Mouse (Mus musculus) intestine, embryonic 15.5 days (tissue): Measurements from ENCODE around the gene Nudt16l1. TPM values are rescaled to one million over a fixed set of nuclear protein-coding genes. Genes with fewer than 3 reads are reported as not detected.

ENCODE experiments used
- ATAC-seq: fragments of 200-750 bp; cut with Nextera tagmentation; 2 replicates; pipeline ENCODE4 v1.8.0; 2017; ENCODE audit warnings: moderate TSS enrichment, moderate library complexity
- H3K27ac ChIP-seq: fragments of 300-500 bp; sonication (generic); 2 replicates; pipeline ENCODE4 v1.5.1; 2015; ENCODE audit warnings: mild to moderate bottlenecking, inconsistent platforms
- H3K27me3 ChIP-seq: fragments of 300-500 bp; sonication (generic); replicated peaks from 2 replicates; pipeline ENCODE4 v1.6.1; 2015; ENCODE audit warnings: inconsistent platforms
- H3K36me3 ChIP-seq: fragments of 300-500 bp; sonication (generic); 2 replicates; pipeline ENCODE4 v1.6.1; 2015; ENCODE audit warnings: inconsistent platforms
- H3K4me1 ChIP-seq: fragments of 300-500 bp; sonication (generic); replicated peaks from 2 replicates; pipeline ENCODE4 v1.6.1; 2015; ENCODE audit warnings: inconsistent platforms
- H3K4me2 ChIP-seq: fragments of 300-500 bp; sonication (generic); replicated peaks from 2 replicates; pipeline ENCODE4 v1.6.1; 2015; ENCODE audit warnings: mild to moderate bottlenecking, inconsistent platforms
- H3K4me3 ChIP-seq: fragments of 300-500 bp; sonication (generic); replicated peaks from 2 replicates; pipeline ENCODE4 v1.5.1; 2015; ENCODE audit warnings: inconsistent platforms
- H3K9ac ChIP-seq: fragments of 300-500 bp; sonication (generic); 2 replicates; pipeline ENCODE4 v1.6.1; 2015; ENCODE audit warnings: inconsistent platforms
- H3K9me3 ChIP-seq: fragments of 300-500 bp; sonication (generic); 2 replicates; pipeline ENCODE4 v1.6.1; 2016; ENCODE audit warnings: inconsistent platforms
- whole genome bisulfite sequencing: fragments of 180-500 bp; shearing (Covaris S2); methylation state at CpG from one replicate; pipeline ENCODE4 v1.1.7; 2015; 5-methylcytosine and 5-hydroxymethylcytosine counted together
- polyA plus RNA-seq: library from polyadenylated mRNA; unstranded; fragments of >200 nt; fragmentation: Nextera tagmentation; extraction: Ambion mirVana; gene quantifications from 2 replicates; pipeline ENCODE4 v1.2.1, GENCODE M21; 2015

Nudt16l1 gene
- polyA plus RNA-seq, 1 experiment from 2014 or later: 128 TPM

- Histone ChIP-seq H3K4me1 (no peaks in the 10 kb centered on the region), H3K36me3 (peaks cover 30% of the 10 kb centered on the region; the same call in 1 of the 2 replicates), H3K27ac (no peak overlapping the region), H3K9ac (no peak overlapping the region), H3K4me2 (no peak overlapping the region), H3K27me3 (no peaks in the 10 kb centered on the region), H3K9me3 (no peaks in the 10 kb centered on the region), H3K4me3 (no peak overlapping the region)
- no peak for ATAC-seq
- 87% methylated on average over 6 of the region's 6 CpGs for WGBS
Measured at GRCm38 (mm10) chr16:4922481-4922880, 16.1 kb upstream of the Nudt16l1 start.

GRCm38 (mm10) chr16:4923996-4924395 lies 14.6 kb upstream of the Nudt16l1 start:
- Histone ChIP-seq H3K4me1 (no peaks in the 10 kb centered on the region), H3K27me3 (no peaks in the 10 kb centered on the region), H3K4me2 (no peak overlapping the region), H3K9me3 (no peaks in the 10 kb centered on the region), H3K4me3 (no peak overlapping the region), H3K27ac (no peak overlapping the region), H3K36me3 (peaks cover 39% of the 10 kb centered on the region; the same call in 1 of the 2 replicates), H3K9ac (no peak overlapping the region)
- 90% methylated on average over 5 of the region's 5 CpGs for WGBS
- no peak for ATAC-seq

GRCm38 (mm10) chr16:4927967-4928366 lies 10.6 kb upstream of the Nudt16l1 start:
- WGBS: 86% methylated on average over 7 of the region's 7 CpGs
- H3K4me1 ChIP-seq: peaks cover 8% of the 10 kb centered on the region; the same call in 1 of the 2 replicates

GRCm38 (mm10) chr16:4928474-4928873 lies 10.1 kb upstream of the Nudt16l1 start:
- Histone ChIP-seq H3K36me3 (peaks cover 62% of the 10 kb centered on the region), H3K4me3 (no peak overlapping the region), H3K4me1 (peaks cover 9% of the 10 kb centered on the region; the same call in 1 of the 2 replicates), H3K4me2 (no peak overlapping the region), H3K27ac (no peak overlapping the region), H3K27me3 (no peaks in the 10 kb centered on the region), H3K9ac (no peak overlapping the region), H3K9me3 (no peaks in the 10 kb centered on the region)
- no peak for ATAC-seq
- WGBS: 73% methylated on average over 2 of the region's 2 CpGs

More at GRCm38 (mm10) chr16:4927967-4928366, 10.6 kb upstream of the Nudt16l1 start:
- H3K27me3 ChIP-seq: no peaks in the 10 kb centered on the region
- H3K4me3 ChIP-seq: no peak overlapping the region
- no peaks in the 10 kb centered on the region for H3K9me3 ChIP-seq
- H3K4me2 ChIP-seq: no peak overlapping the region
- no peak overlapping the region for H3K27ac ChIP-seq
- H3K9ac ChIP-seq: no peak overlapping the region
- peaks cover 58% of the 10 kb centered on the region for H3K36me3 ChIP-seq
- no peak for ATAC-seq

GRCm38 (mm10) chr16:4932429-4932828 lies 6.1 kb upstream of the Nudt16l1 start:
- Histone ChIP-seq H3K27ac (0 out of 2 replicates have a peak overlapping the region, but pooled peaks have one; percentile 7), H3K27me3 (no peaks in the 10 kb centered on the region), H3K4me2 (peak overlapping the region; percentile 30; the same call in 1 of the 2 replicates), H3K9me3 (no peaks in the 10 kb centered on the region), H3K9ac (no peak overlapping the region), H3K36me3 (peaks cover 58% of the 10 kb centered on the region), H3K4me3 (no peak overlapping the region), H3K4me1 (peaks cover 9% of the 10 kb centered on the region; the same call in 1 of the 2 replicates)
- WGBS: 67% methylated on average over 3 of the region's 3 CpGs
- peak; percentile 85 for ATAC-seq

GRCm38 (mm10) chr16:4935430-4935829 lies 3.1 kb upstream of the Nudt16l1 start:
- no peaks in the 10 kb centered on the region for H3K9me3 ChIP-seq
- no peak overlapping the region for H3K4me2 ChIP-seq
- no peaks in the 10 kb centered on the region for H3K27me3 ChIP-seq
- peaks cover 43% of the 10 kb centered on the region for H3K36me3 ChIP-seq
- no peak for ATAC-seq
- H3K4me3 ChIP-seq: no peak overlapping the region
- 0 out of 2 replicates have a peak overlapping the region, but pooled peaks have one; percentile 9 for H3K27ac ChIP-seq
- peaks cover 18% of the 10 kb centered on the region for H3K4me1 ChIP-seq
- 97% methylated on average over 31 of the region's 31 CpGs for WGBS
- no peak overlapping the region for H3K9ac ChIP-seq

GRCm38 (mm10) chr16:4935931-4936703 lies 2.4 kb upstream of the Nudt16l1 start:
- Histone ChIP-seq H3K9me3 (no peaks in the 10 kb centered on the region), H3K9ac (no peak overlapping the region), H3K36me3 (peaks cover 37% of the 10 kb centered on the region), H3K27ac (0 out of 2 replicates have a peak overlapping the region, but pooled peaks have one; percentile 9), H3K4me1 (peaks cover 19% of the 10 kb centered on the region), H3K4me2 (no peak overlapping the region), H3K27me3 (no peaks in the 10 kb centered on the region), H3K4me3 (no peak overlapping the region)
- 85% methylated on average over 10 of the region's 10 CpGs for WGBS
- ATAC-seq: no peak

- Histone ChIP-seq H3K9ac (no peak overlapping the region), H3K27ac (no peak overlapping the region), H3K27me3 (no peaks in the 10 kb centered on the region), H3K9me3 (no peaks in the 10 kb centered on the region), H3K36me3 (peaks cover 42% of the 10 kb centered on the region), H3K4me2 (no peak overlapping the region), H3K4me1 (peaks cover 13% of the 10 kb centered on the region), H3K4me3 (no peak overlapping the region)
- no peak for ATAC-seq
- WGBS: 91% methylated on average over 8 of the region's 8 CpGs
Measured at GRCm38 (mm10) chr16:4937351-4938190, 990 bp upstream of the Nudt16l1 start.

- under 1% methylated on average over 28 of the region's 28 CpGs for WGBS
- peaks cover 10% of the 10 kb centered on the region for H3K4me1 ChIP-seq
- peaks cover 46% of the 10 kb centered on the region for H3K36me3 ChIP-seq
Measured at GRCm38 (mm10) chr16:4938989-4939388, 428 bp downstream of the Nudt16l1 start.

GRCm38 (mm10) chr16:4939412-4939811 lies 851 bp downstream of the Nudt16l1 start:
- Histone ChIP-seq H3K4me3 (peak overlapping the region; percentile 90), H3K27ac (peak overlapping the region; percentile 86), H3K27me3 (no peaks in the 10 kb centered on the region), H3K9ac (peak overlapping the region; percentile 88), H3K4me2 (peak overlapping the region; percentile 89), H3K36me3 (peaks cover 42% of the 10 kb centered on the region), H3K9me3 (no peaks in the 10 kb centered on the region), H3K4me1 (peaks cover 10% of the 10 kb centered on the region)
- peak; percentile 73 for ATAC-seq
- WGBS: 2% methylated on average over 16 of the region's 16 CpGs

More at GRCm38 (mm10) chr16:4938989-4939388, 428 bp downstream of the Nudt16l1 start:
- Histone ChIP-seq H3K27ac (peak overlapping the region; percentile 86), H3K4me2 (peak overlapping the region; percentile 89), H3K9me3 (no peaks in the 10 kb centered on the region), H3K4me3 (peak overlapping the region; percentile 90), H3K27me3 (no peaks in the 10 kb centered on the region), H3K9ac (peak overlapping the region; percentile 88)
- ATAC-seq: peak; percentile 97

- H3K4me1 ChIP-seq: peaks cover 10% of the 10 kb centered on the region
- H3K9ac ChIP-seq: no peak overlapping the region
- H3K36me3 ChIP-seq: peaks cover 41% of the 10 kb centered on the region
- H3K27ac ChIP-seq: no peak overlapping the region
- H3K4me2 ChIP-seq: peak overlapping the region; percentile 89
- no peaks in the 10 kb centered on the region for H3K27me3 ChIP-seq
- H3K9me3 ChIP-seq: no peaks in the 10 kb centered on the region
- no peak for ATAC-seq
- no peak overlapping the region for H3K4me3 ChIP-seq
- WGBS: 87% methylated on average over 10 of the region's 10 CpGs
Measured at GRCm38 (mm10) chr16:4940311-4940850, 1.8 kb downstream of the Nudt16l1 start.

GRCm38 (mm10) chr16:4941016-4941415 lies 2.5 kb downstream of the Nudt16l1 start:
- Histone ChIP-seq H3K4me3 (no peak overlapping the region), H3K9me3 (no peaks in the 10 kb centered on the region), H3K4me2 (no peak overlapping the region), H3K27me3 (no peaks in the 10 kb centered on the region), H3K36me3 (peaks cover 37% of the 10 kb centered on the region), H3K9ac (no peak overlapping the region), H3K4me1 (peaks cover 10% of the 10 kb centered on the region), H3K27ac (no peak overlapping the region)
- ATAC-seq: no peak
